Mouse (Mus musculus): ENCODE data around the gene R3hdm2. TPM values are rescaled to one million over a fixed set of nuclear protein-coding genes. Genes with fewer than 3 reads are reported as not detected.

Gene R3hdm2
- polyA plus RNA-seq, 1 experiment = 79.9 TPM

DNA sequence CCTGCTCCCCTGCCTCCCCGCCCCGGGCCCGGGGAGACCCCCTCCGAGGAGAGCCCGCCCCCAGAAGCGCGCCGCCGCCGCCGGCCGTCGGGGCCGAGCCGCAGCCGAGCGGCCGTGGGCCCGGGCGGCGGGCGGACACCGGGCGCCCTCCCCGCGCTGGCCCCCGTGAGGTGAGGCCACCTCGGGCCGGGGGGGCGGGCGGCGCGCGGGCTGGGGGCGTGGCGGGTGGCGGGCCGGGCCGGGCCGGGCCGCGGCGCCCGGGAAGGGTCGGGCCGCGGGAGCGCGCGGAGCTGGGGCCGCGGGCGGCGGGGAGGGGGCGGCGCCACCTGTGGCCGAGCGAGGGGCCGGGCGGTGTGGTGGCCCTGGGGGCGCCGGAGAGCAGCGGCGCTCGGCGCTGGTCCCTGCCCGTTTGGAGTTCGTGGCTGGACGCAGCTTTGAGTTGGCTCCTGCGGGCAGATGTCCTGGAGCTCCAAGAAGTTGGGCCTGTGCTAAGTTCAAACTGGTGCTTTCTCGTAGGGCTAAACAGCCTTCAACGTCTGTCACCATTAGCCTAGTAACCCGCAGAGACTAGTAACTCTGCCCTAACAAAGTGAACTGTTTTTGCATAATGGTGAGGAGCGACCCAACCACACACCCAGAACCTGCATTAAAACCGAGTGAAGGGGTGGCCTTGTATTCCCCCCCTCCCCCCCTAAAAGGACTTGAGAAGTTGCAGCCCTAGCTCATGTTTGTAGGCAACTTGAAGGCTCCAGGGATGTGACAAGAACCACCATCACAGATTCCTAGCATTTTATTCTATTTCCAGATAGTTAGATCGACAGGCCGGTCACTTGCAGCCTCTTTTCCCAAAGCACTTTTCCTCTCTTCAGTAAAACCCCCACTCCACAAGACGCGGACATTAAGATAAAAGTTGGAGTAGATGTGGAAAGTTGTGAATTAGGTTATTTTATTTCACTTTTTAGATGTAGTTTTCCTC, 928 bp downstream of the R3hdm2 start:
- TF ChIP-seq GATA1 (IDR thresholded peaks at IDR 0.05; ENCODE audit: low read length) = no peak

- TF ChIP-seq GATA1 (IDR thresholded peaks at IDR 0.05; ENCODE audit: low read length) = no peak
Measured at GRCm38 (mm10) chr10:127381743-127382134, 1.6 kb downstream of the R3hdm2 start.

DNA sequence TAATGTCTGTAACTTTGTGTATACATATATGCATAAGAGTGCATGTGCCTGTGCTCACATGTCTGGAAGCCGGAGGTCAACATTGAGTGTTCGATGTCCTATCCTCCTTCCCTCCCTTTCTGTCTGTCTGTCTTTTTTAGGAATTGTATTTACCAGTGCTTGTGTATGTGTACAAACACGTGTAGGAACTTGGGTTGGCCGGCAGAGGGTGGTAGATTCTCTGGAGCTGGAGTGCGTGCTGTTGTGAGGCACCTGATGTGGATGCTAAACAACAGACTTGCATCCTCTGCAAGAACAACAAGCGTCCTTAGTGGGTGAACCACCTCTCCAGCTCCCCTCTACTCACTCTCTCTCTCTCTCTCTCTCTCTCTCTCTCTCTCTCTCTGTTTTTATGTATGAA, 11.6 kb downstream of the R3hdm2 start:
- no peak for TF ChIP-seq GATA1 (IDR thresholded peaks at IDR 0.05; ENCODE audit: low read length)

GRCm38 (mm10) chr10:127404701-127405100, 24.6 kb downstream of the R3hdm2 start:
- no peak for TF ChIP-seq GATA1 (IDR thresholded peaks at IDR 0.05; ENCODE audit: low read length)

- TF ChIP-seq GATA1 (IDR thresholded peaks at IDR 0.05; ENCODE audit: low read length) = no peak
Measured at GRCm38 (mm10) chr10:127407391-127407790, 27.3 kb downstream of the R3hdm2 start.

DNA sequence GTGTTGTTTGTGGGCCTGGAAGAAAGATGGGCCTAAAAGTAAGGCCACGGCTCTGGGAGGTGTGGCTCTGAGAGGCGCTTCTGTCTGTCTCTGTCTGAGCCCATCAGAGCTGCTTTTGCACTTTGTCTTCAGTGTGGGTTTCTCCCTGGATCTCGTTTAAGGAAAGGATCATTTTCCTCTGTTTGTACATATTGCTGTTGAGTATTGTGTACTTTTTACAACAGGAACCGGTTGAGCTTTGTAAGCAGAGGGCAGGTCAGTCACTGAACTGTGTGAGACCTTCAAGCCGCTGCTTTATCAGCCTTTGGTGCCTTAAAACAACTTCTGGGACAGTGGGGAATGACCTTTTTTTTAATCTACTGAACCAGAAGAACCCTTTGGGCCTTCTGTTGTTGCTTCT, 32.0 kb downstream of the R3hdm2 start:
- no peak for TF ChIP-seq GATA1 (IDR thresholded peaks at IDR 0.05; ENCODE audit: low read length)

GRCm38 (mm10) chr10:127412776-127413175, 32.6 kb downstream of the R3hdm2 start:
- no peak for TF ChIP-seq GATA1 (IDR thresholded peaks at IDR 0.05; ENCODE audit: low read length)

DNA sequence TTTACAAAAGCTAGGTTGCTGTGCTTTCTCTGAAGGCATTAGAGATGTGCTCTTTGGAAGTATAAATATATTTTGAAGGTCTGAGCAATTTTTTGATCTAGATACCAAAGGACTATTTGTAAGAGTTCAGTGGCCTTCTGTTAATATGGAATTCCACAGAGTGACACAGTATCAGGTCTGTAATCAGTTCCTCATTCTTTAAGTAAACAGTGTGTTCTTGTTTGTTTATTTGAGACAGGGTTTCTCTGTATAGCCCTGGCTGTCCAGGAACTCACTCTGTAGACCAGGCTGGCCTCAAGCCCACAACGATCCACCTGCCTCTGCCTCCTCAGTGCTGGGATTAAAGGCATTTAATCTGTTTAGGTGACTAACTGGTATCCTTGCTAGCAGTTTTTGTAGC, 33.5 kb downstream of the R3hdm2 start:
- no peak for TF ChIP-seq GATA1 (IDR thresholded peaks at IDR 0.05; ENCODE audit: low read length)

DNA sequence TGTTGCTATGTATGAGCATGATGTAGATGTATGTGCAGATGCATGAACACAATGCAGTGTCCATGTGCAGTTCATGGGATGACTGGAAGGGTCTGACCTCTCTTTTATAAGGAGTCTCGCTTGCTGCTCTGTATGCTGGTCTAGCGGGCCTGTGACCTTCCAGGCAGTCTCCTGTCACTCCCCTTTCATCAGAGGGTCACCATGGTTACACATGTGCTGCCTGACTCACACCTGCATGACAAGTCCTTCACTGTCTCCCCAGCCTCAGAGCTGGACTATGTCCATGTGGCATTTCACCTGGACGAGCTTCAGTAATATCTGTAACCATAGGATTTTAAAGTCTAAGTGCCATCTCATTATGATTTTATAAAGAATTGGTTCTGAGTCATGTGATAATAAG, 34.0 kb downstream of the R3hdm2 start:
- TF ChIP-seq GATA1 (IDR thresholded peaks at IDR 0.05; ENCODE audit: low read length) = no peak

- no peak for TF ChIP-seq GATA1 (IDR thresholded peaks at IDR 0.05; ENCODE audit: low read length)
Measured at GRCm38 (mm10) chr10:127420131-127420530, 40.0 kb downstream of the R3hdm2 start.

DNA sequence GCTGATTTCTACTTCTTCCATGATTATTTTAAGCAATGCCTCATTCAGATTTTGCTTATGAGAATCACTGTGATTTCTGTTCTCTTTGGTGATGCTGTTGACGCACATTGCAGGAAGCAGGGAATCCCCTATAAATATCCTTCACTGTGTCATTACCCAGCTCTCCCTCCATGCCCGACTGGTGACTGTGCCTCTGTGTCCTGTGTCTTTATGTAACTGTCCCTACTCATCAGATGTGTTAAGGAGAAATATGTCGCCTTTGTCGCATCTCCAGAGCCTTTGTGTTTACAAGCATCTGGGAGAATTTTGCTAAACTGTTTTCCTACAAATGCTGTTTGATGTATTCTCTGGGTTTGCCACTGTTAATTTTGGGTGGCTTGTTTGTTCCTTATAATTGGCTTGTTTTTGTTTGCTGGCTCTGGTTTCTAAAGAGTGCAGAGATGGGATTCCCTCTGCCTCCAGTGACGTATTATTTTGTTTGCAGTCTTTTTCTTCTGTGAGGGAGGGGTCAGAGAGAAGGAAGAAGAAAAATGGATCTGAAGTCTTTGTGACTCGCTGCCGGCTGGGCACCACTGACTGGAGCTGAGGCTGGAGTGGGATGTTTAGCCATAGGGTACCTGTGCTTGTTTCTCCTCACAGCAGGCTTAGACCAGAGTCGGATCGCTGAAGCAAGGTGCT, 40.7 kb downstream of the R3hdm2 start:
- TF ChIP-seq GATA1 (IDR thresholded peaks at IDR 0.05; ENCODE audit: low read length) = no peak

- no peak for TF ChIP-seq GATA1 (IDR thresholded peaks at IDR 0.05; ENCODE audit: low read length)
Measured at GRCm38 (mm10) chr10:127422047-127422446, 41.9 kb downstream of the R3hdm2 start.

DNA sequence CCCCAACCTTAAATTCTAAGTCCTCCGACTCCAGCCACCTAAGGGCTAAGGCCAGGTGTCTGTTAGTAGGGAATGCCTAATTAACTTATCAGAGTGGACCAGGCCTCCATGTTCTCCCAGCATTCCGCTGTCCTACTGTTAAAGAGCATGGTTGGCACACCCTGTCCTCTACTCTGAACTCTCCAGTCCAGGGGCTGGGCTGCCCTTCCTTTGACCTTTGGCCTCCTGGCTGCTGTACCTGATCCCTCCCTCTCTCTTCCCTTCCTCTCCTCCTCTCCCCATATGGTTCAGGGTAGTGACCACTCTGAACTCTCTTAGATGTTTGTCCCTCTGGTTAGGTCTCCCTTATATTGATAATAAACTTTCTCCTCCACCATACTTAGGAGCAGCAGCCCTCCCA, 45.7 kb downstream of the R3hdm2 start:
- no peak for TF ChIP-seq GATA1 (IDR thresholded peaks at IDR 0.05; ENCODE audit: low read length)

DNA sequence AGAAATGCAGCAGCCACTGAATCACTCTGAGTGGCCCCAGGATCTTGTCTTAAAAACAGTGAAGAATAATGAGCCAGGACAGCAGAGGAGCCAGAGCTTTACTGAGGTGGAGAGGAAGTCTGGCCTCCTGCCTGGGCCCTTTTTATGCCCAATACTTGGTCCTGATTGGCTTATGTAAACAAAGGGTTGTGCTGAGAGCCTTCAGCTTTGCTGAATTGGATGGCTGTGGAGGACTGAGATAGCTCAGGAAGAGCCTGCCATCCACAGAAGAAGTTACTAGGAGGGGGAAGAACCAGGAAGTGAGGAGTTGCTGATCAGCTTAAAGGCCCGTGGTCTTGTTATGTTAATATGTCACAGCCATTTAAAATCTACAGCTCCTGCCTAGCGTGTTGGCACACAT, 46.5 kb downstream of the R3hdm2 start:
- no peak for TF ChIP-seq GATA1 (IDR thresholded peaks at IDR 0.05; ENCODE audit: low read length)

DNA sequence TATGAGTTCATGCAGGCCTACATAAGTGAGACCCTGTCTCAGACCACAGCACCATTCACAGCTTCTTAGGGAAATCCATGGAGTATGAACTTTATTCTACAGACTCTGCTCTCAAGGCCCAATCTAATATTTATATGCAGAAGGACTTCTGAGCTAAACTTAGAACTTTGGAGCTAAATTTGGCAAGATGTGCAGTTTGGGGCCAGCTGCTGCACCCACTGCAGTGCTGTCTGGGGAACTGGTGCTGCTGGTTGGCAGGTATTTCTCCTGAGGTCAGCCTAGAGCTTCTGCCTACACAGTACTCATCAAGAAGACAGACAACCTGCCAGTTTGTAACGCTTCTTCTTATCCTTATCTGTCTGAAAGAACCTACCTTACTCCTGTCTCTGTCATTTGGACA, 47.0 kb downstream of the R3hdm2 start:
- TF ChIP-seq GATA1 (IDR thresholded peaks at IDR 0.05; ENCODE audit: low read length) = no peak

GRCm38 (mm10) chr10:127427987-127428386, 47.9 kb downstream of the R3hdm2 start:
- no peak for TF ChIP-seq GATA1 (IDR thresholded peaks at IDR 0.05; ENCODE audit: low read length)

GRCm38 (mm10) chr10:127429538-127429937, 49.4 kb downstream of the R3hdm2 start:
- no peak for TF ChIP-seq GATA1 (IDR thresholded peaks at IDR 0.05; ENCODE audit: low read length)
